Mouse (Mus musculus) ES-E14 (cell line): ENCODE measurements around the gene Fermt2.

Source experiments
- HCFC1 ChIP-seq: IDR thresholded peaks from 2 replicates; pipeline ENCODE4 v1.6.1; 2012; ENCODE audit warnings: low read length, inconsistent platforms, borderline replicate concordance; ENCODE audit not compliant: insufficient read depth
- ZC3H11A ChIP-seq: IDR thresholded peaks from 2 replicates; pipeline ENCODE4 v1.6.1; 2012; ENCODE audit warnings: low read depth, mild to moderate bottlenecking, inconsistent platforms, low read length, borderline replicate concordance

GRCm38 (mm10) chr14:45500052-45500451 lies 29.9 kb downstream of the Fermt2 start:
- TF ChIP-seq HCFC1: no peak
- TF ChIP-seq ZC3H11A: no peak
